Mouse (Mus musculus): ENCODE measurements around the gene Ikzf1.

DNA sequence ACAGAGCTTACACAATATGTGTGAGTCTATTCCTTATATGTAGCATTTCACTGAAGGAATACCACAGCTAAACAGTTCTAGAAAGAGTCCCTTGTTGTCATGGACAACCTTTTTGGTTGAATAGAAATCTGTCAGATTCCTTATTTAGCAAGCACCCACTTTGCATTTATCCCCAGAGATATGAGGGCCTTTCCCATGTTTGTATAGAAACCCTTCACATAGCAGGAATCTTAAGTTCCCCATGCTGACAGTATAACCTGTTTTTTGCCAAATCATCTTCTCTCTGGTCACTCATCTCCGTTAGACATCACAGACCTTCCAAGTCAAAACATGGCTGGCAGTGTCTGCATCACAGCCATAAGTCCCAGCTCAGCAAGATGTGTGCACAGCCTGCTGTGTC is 59.4 kb downstream of the Ikzf1 start:
- TF ChIP-seq CTCF (IDR thresholded peaks at IDR 0.05; ENCODE audit: low read depth) (no peak), EP300 (IDR thresholded peaks at IDR 0.05; ENCODE audit: low read depth) (no peak)
